In the genomic region with DNA sequence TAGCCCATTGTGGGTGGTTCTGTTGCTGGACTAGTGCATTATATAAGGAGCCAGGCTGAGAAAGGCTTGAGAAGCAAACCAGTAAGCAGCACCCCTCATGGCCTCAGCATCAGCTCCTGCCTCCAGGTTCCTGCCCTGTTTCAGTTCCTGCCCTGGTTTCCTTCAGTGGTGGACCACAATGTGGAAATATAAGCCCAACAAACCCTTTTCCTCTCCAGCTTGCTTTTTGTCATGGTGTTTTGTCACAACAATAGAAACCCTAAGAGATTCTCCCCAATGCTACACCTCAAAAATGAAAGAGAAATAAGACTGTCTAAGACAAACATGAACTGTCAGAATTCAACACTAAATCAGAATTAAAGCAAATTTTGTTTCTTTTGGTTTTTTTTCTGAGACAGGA, we compare ENCODE assay signal across 27 mouse cellular contexts. TPM values are rescaled to one million over a fixed set of nuclear protein-coding genes. Genes with fewer than 3 reads are reported as not detected.
"Had no signal": no experiment of that assay in that cellular context is flagged by ENCODE, and none has a peak within 500 bp of the region (broad histone marks: within the 10 kb centered on the region; RNA-seq: fewer than 3 reads in every experiment).

No protein-coding gene starts in this region.

- DNase-seq: liver, postnatal 0 days; lung, adult 2 months; lung, postnatal 14 days; lung, postnatal 4 days; midbrain, embryonic 14.5 days; retina, postnatal 1 day; right cerebral cortex, adult 18-20 months; right cerebral cortex, postnatal 25 days; right cerebral cortex, postnatal 4 days; spleen, adult 18-20 months; thymus, adult 18-20 months; thymus, postnatal 14 days; thymus, postnatal 36 days had no signal

- H3K4me3 ChIP-seq: lung, embryonic 15.5 days; midbrain, embryonic 10.5 days; midbrain, embryonic 12.5 days; myocyte; neural tube, embryonic 13.5 days; neural tube, embryonic 15.5 days had no signal

- H3K4me1 ChIP-seq: lung, embryonic 15.5 days; neural tube, embryonic 13.5 days; neural tube, embryonic 15.5 days had no signal

- ATAC-seq: liver, postnatal 0 days; lung, postnatal 0 days; midbrain, embryonic 16.5 days had no signal

- H3K27me3 ChIP-seq: neural tube, embryonic 15.5 days had no signal

- H3K36me3 ChIP-seq: lung, embryonic 15.5 days; midbrain, embryonic 10.5 days; midbrain, embryonic 12.5 days; neural tube, embryonic 13.5 days; neural tube, embryonic 15.5 days had no signal

- H3K9me3 ChIP-seq: lung, embryonic 15.5 days; midbrain, embryonic 10.5 days; midbrain, embryonic 12.5 days; neural tube, embryonic 13.5 days; neural tube, embryonic 15.5 days had no signal

- H3K27ac ChIP-seq: lung, embryonic 15.5 days; midbrain, embryonic 10.5 days; midbrain, embryonic 12.5 days; neural tube, embryonic 13.5 days; neural tube, embryonic 15.5 days had no signal

RNA-seq across cellular contexts. Expression of gene Ifna1, which starts 9.3 kb away (rescaled TPM):
- total RNA-seq: megakaryocyte-erythroid progenitor cell, adult 5-6 weeks had no signal
- polyA plus RNA-seq: liver, postnatal 0 days; lung, adult 2 months; lung, embryonic 15.5 days; lung, postnatal 0 days; midbrain, embryonic 10.5 days; midbrain, embryonic 12.5 days; midbrain, embryonic 14.5 days; midbrain, embryonic 16.5 days; myocyte; neural tube, embryonic 11.5 days; neural tube, embryonic 13.5 days; neural tube, embryonic 15.5 days; small intestine, adult 2 months; stomach, embryonic 14.5 days; stomach, embryonic 16.5 days; thymus, postnatal 0 days had no signal

RNA-seq across cellular contexts. Expression of gene Ifna4, which starts 17.6 kb away (rescaled TPM):
- total RNA-seq: megakaryocyte-erythroid progenitor cell, adult 5-6 weeks had no signal
- polyA plus RNA-seq: liver, postnatal 0 days; lung, adult 2 months; lung, embryonic 15.5 days; lung, postnatal 0 days; midbrain, embryonic 10.5 days; midbrain, embryonic 12.5 days; midbrain, embryonic 14.5 days; midbrain, embryonic 16.5 days; myocyte; neural tube, embryonic 11.5 days; neural tube, embryonic 13.5 days; neural tube, embryonic 15.5 days; small intestine, adult 2 months; stomach, embryonic 14.5 days; stomach, embryonic 16.5 days; thymus, postnatal 0 days had no signal

RNA-seq across cellular contexts. Expression of gene Ifne, which starts 20.8 kb away (rescaled TPM):
- total RNA-seq: megakaryocyte-erythroid progenitor cell, adult 5-6 weeks had no signal
- polyA plus RNA-seq: liver, postnatal 0 days; lung, adult 2 months; lung, embryonic 15.5 days; lung, postnatal 0 days; midbrain, embryonic 10.5 days; midbrain, embryonic 12.5 days; midbrain, embryonic 14.5 days; midbrain, embryonic 16.5 days; myocyte; neural tube, embryonic 11.5 days; neural tube, embryonic 13.5 days; neural tube, embryonic 15.5 days; stomach, embryonic 14.5 days; stomach, embryonic 16.5 days; thymus, postnatal 0 days had no signal

RNA-seq across cellular contexts. Expression of gene Ifna5, which starts 23.9 kb away (rescaled TPM):
- total RNA-seq: megakaryocyte-erythroid progenitor cell, adult 5-6 weeks had no signal
- polyA plus RNA-seq: liver, postnatal 0 days; lung, adult 2 months; lung, embryonic 15.5 days; lung, postnatal 0 days; midbrain, embryonic 10.5 days; midbrain, embryonic 12.5 days; midbrain, embryonic 14.5 days; midbrain, embryonic 16.5 days; myocyte; neural tube, embryonic 11.5 days; neural tube, embryonic 13.5 days; neural tube, embryonic 15.5 days; small intestine, adult 2 months; stomach, embryonic 14.5 days; stomach, embryonic 16.5 days; thymus, postnatal 0 days had no signal

RNA-seq across cellular contexts. Expression of gene Ifna6, which starts 32.0 kb away (rescaled TPM):
- total RNA-seq: megakaryocyte-erythroid progenitor cell, adult 5-6 weeks had no signal
- polyA plus RNA-seq: liver, postnatal 0 days; lung, adult 2 months; lung, embryonic 15.5 days; lung, postnatal 0 days; midbrain, embryonic 10.5 days; midbrain, embryonic 12.5 days; midbrain, embryonic 14.5 days; midbrain, embryonic 16.5 days; myocyte; neural tube, embryonic 11.5 days; neural tube, embryonic 13.5 days; neural tube, embryonic 15.5 days; small intestine, adult 2 months; stomach, embryonic 14.5 days; stomach, embryonic 16.5 days; thymus, postnatal 0 days had no signal
